Mouse (Mus musculus): ENCODE measurements around the gene Carmil2. TPM values are rescaled to one million over a fixed set of nuclear protein-coding genes. Genes with fewer than 3 reads are reported as not detected.

Carmil2 gene
- total RNA-seq, 2 experiments from 2014 or later, result 39.4 to 40.8 TPM

DNA sequence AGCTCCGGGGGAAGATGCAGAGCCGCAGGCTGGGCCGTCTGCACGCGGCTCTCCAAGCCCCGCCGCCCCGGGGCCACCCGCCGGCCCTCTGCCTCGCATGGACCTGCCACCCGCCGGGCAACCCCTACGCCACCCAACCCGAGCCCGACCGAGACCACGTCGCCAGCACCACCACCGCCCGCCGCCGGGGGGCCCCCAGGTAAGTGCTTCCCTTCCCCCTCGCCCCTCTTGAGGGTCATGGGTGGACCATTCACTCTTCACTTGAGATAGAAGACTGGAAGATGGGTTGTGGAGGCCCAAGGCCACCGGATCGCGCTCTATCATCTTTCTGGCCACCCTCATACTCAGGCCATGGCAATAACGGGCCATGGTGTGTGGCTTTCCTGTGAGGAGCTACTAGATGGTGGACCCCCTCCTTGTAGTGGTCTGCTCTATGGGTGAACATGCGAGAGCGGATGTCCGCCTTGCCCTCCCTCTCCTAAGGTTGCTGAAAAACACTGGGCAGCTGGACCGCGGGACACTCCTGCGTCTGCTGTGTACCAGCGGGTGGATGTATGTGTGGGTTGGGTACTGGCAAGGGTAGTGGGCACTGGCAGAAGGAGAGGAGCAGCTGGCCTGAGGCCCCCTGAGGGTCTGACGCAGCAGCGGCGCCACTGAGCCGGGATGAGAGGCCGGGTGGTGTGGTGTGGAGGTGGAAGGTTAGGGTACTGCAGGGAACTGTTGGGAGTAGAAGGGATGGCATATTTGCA, 8.2 kb downstream of the Carmil2 start:
- intact Hi-C loops (cut with DNase I), result no loop called here
- peak; percentile 89 for DNase-seq

DNA sequence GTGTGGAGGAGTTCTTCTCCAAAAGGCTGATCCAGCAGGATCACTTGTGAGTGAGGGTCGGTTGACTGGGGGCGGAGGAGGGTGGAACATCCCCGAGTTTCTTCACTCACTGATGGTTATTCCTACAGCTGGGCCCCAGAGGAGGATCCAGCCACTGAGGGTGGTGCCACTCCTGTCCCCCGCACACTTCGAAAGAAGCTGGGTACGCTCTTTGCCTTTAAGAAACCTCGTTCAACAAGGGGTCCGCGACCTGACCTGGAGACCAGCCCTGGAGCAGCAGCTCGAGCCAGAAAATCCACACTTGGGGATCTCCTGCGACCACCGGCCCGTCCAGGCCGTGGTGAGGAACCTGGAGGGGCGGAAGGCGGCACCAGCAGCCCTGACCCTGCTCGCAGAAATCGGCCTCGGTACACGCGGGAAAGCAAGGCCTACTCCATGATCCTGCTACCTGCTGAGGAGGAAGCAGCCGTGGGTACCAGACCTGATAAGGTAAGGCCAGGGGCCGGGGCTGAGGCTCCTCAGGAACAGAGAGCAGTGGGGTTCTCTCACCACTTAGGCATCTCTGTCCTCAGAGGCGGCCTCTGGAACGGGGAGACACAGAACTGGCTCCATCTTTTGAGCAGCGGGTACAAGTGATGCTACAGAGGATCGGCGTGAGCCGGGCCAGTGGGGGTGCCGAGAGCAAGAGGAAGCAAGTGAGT, 9.2 kb downstream of the Carmil2 start:
- DNase-seq, result no peak
- intact Hi-C loops (cut with DNase I), result no loop called here

DNA sequence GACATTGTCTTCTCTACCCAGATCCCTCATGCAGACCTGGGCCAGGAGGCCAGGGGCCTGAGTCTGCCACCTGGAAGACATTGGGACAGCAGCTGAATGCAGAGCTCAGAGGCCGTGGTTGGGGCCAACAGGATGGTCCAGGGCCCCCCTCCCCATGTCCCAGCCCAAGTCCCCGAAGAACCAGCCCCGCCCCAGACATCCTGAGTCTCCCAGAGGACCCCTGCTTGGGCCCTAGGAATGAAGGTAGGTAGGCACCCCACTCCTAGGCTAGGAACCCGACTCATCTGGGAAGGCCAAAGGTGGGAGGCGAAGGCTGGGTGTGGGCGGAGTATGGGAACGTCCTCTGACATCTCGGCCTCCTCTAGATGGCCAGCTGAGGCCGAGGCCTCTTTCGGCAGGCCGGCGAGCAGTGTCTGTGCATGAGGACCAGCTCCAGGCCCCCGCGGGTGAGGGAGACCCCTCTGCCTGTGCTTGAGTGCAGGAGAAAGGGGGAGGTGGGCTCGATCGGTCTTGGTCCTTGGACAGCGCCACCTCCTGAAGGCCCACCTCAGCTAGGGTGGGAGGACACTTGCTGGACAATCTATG, 11.2 kb downstream of the Carmil2 start:
- intact Hi-C loops (cut with DNase I), result no loop called here
- no peak for DNase-seq

DNA sequence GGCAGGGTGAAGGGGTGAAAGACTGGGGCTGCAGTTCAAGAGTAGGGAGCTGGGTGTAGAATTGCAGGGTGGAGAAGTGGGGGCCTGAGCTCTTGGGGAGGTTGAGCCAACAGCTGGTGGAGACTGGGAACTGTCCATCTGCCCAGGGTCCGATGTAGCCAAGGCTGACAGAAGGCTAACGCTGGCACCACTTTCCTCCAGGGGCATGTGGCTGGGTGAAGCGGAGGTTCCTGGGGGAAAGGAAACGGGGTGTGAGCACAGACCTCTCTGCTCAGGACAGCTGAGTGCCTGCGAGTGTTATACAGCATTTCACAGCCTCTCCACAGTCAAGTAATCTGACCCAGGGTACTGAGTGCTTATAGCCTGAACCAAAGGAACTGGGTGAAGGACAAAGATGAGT, 12.7 kb downstream of the Carmil2 start:
- intact Hi-C loops (cut with DNase I), result no loop called here
- DNase-seq, result peak; percentile 51

DNA sequence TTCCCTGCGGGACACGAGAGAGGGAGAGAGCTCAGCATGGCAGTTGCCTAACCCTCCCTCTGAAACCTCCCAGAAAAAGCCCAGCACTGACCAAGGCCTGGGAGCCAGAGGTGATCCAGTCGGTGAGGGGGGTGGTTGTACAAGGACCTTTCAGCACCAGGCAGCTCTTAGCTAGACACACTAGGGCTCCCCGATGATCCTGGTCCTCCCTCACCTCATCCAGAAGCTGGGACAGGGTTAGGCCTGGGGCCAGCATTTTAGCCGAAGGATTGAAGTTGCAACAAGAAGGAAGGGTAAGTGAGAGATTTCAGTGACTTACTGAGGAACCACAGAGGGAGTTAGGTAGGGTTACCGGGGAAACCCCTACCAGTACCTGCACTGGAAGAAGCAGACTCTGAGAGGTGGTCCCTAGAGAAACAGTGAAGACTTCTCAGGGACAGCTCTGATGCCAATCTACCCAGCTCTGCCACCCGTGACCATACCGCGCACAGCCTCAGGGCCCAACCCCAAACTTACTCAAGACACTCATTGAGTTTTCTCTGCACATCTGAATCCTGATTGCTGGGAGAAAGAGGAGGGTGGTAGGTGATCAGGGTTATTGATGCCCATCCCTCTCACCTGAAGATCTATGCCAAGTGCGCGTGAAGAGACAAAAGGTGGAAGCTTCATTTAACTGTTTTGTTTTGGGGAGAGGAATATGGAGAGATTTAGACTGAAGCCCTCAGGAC, 13.6 kb downstream of the Carmil2 start:
- intact Hi-C loops (cut with DNase I), result no loop called here

DNA sequence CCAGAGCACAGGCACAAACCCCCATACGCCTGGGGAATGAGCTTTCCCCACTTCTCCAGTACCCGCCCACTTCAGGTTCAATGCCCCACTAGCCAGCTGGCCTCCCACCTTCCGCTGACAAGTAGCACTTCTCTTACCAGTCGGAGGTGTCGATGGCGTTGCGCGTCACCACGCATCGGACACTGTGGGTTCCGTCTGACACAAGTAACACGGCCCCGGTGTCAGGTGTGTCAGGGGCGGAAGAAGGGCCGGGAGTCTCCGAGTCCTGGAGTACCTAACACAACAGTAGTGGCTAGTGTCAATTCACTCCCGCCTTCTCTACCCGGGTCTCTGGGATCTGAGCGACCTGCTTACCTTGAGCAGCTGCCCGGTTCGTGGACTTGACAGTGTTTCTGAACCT, 14.5 kb downstream of the Carmil2 start:
- DNase-seq, result peak; percentile 50
- intact Hi-C loops (cut with DNase I), result no loop called here

More for the DNA sequence above, 13.6 kb downstream of the Carmil2 start:
- no peak for DNase-seq

DNA sequence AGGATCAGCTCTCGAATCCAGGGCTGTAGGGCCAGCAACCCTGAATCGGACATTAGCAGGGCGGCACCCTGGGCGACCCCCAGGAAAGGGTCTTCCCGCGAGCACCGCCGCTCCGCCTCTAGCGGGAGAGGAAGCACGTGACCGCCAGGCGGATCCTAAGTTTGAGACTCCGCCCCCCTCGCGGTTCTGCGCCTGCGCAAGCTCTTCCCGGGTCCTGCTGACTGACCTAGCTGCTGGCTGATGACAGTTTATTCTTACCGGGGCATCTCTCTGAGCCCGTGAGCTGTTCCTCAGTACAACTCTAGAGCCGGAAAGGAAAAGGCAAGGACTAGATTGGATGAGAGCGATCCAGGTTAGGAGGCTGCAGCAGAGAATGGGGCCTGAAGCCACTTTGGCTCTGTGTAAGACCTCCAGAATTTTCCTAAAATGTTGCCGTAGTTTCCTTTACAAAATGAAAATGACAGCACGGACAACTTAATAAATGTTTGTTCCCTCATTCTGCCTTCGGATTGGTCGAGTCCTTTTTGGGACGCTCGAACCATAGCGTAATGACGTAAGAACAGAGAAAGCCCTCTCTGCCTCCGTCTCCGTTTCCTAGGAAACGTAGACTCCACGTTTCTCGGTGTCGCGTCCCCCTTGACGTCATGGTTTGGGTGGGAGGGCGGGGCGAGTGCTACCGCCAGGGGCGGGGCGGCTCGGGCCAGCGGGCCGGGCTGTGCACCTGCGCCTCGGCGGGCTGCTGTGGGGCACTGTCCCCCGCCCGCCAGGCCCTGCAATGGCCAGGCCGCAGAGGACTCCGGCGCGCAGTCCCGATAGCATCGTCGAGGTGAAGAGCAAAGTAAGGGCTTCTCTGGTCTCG, 15.1 kb downstream of the Carmil2 start, which contains the start of the genes Acd and Pard6a:
Gene Acd, minus strand, starts transcription at position 137 of the 859 bp plus-strand sequence.
Gene Pard6a, plus strand, starts transcription at position 183 of the 859 bp plus-strand sequence.
- intact Hi-C loops (cut with DNase I), result no loop called here
- peak; percentile 98 for DNase-seq

DNA sequence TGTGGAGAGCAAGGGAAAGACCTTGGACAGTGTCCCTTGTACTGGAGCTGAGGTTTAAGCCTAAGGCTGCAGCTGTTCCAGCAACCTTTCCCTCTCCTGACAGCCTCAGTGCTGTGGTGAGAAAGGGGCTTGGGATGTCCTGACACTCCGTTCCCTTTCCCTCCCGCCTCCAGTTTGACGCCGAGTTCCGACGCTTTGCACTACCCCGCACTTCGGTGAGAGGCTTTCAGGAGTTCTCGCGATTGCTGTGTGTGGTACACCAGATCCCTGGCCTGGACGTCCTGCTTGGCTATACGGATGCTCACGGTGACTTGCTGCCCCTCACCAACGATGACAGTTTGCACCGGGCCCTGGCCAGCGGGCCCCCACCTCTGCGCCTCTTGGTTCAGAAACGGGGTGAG, 15.9 kb downstream of the Carmil2 start:
- DNase-seq, result no peak
- intact Hi-C loops (cut with DNase I), result no loop called here

DNA sequence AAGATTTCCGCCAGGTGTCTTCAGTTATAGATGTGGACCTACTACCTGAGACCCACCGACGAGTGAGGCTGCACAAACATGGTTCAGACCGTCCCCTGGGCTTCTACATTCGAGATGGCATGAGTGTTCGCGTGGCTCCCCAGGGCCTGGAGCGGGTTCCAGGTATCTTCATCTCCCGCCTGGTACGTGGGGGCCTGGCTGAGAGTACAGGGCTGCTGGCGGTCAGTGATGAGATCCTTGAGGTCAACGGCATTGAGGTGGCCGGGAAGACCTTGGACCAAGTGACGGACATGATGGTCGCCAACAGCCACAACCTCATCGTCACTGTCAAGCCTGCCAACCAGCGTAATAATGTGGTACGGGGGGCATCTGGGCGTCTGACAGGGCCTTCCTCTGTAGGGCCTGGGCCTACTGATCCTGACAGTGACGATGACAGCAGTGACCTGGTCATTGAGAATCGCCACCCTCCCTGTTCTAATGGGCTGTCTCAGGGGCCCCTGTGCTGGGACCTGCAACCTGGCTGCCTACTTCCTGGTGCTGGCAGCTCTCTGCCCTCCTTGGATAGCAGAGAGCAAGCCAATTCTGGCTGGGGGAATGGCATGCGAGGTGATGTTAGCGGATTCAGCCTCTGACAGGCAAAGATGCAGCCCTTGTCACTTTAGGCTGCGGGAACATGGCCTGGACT, 16.8 kb downstream of the Carmil2 start:
- no peak for DNase-seq
- intact Hi-C loops (cut with DNase I), result no loop called here

DNA sequence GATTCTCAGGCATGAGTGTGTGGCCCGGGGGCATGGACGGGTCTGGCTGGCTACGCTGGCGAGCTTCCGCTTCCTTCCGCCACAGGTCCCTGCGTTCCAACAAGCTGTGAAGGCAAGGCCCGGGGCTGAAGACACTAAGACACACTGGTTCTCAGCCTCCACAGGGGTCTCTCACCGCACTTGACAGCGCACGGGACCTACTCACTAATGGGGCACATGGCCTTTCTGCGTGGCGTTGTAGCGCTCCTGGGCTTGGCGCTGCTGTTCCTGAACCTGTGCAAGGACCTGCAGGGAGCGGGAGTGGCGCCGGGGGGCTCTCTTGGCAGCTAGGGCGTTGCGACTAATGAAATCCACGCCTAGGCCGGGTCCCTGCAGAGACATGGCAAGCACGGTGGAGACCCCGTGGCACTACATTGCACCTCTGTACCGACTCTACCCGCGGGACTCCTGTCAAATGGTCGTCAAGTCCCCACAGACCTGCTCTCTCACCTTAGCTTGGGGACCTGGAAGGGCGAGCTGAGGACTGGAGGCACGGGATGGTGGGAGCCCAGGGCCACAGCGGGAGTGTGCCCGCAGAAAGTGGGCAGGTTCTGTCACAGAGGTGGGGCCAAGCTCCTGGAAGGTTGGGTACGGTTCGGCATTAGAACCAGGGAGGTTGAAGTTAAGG, 18.2 kb downstream of the Carmil2 start:
- DNase-seq, result peak; percentile 52
- intact Hi-C loops (cut with DNase I), result no loop called here

DNA sequence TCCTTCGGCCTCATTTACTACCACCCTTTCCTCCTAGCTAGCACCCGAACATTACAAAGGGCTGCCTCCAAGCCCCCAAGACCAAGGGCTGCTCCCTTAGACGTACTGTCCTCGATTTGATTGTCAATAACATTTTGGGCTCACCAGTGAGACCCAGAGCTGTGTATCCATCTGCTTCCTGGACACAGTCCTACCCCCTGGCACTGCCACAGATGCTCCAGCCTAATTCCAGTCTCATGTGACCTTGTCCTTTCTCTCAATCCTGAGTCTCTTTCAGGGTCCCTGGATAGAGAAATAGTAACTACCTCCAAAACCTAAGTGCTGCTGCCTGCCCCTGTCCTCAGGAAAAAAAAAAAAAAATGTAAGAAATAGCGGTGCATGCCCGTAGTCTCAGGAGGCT, 18.9 kb downstream of the Carmil2 start:
- DNase-seq, result peak; percentile 71
- intact Hi-C loops (cut with DNase I), result no loop called here

DNA sequence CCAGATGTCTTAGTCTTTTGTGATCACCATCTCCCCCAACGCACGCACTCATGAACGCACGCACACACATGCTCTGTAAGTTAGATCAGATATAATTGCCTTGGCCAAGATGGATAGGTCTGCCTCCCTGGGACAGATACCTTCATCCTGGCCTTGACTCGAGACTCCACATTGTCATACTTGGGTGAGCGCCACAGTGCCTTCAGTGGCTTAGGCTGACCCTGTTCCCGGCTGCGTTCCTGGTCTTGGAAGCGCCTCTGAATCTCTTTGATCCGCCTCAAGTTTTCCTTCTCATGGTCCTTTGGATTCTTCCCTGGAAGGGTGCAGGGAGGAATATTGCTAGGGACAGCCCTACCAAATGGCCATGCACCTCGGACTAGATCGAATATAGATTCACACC, 20.4 kb downstream of the Carmil2 start:
- intact Hi-C loops (cut with DNase I), result no loop called here
- DNase-seq, result no peak

DNA sequence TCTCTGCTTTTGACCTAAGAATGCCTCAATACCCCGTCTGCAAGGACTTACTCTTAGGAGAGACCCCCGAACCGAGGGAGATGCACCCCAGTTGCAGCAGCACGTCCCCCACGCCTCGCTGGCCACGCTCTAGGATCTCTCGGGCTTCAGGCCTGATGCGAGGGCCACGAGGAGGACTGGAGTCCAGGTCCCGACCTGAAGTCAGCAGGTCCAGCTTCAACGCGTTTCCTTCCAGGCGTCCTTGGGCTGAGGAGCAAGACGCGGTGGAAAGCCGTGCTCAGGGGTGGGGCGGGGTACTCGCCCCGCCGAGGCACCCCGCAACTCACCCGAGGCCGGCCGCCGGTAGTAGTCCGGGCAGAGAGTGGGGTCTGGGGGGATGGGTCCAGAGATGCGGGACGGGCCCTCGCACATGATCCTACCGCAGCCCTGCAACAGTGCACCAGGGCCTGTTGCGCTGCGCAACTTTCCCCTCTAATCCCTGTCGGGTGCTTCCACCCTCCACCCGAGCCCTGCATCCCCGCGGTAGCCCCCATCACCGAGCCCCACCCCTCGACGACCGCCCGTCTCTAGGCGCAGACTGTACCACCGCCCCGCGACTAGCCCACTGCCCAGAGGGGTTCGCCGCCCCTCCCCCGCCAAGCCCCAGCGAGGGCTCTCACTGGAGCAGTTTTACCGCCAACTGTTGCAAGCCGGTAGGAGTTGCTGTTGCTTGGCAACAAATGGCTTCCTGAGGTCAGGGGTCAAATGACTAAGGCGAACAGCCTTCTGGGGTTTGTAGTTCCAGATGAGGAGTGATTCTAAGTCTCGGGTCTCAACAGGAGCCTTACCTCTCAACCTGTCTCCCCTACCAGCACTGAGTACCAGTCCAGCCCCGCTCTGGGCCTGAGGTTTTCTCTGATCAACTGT, 21.7 kb downstream of the Carmil2 start, which contains the start of the genes 4933405L10Rik and Enkd1:
Gene 4933405L10Rik, plus strand, starts transcription at position 158 of the 906 bp plus-strand sequence.
Gene Enkd1, minus strand, starts transcription at position 713 of the 906 bp plus-strand sequence.
- DNase-seq, result peak; percentile 91
- intact Hi-C loops (cut with DNase I), result no loop called here

DNA sequence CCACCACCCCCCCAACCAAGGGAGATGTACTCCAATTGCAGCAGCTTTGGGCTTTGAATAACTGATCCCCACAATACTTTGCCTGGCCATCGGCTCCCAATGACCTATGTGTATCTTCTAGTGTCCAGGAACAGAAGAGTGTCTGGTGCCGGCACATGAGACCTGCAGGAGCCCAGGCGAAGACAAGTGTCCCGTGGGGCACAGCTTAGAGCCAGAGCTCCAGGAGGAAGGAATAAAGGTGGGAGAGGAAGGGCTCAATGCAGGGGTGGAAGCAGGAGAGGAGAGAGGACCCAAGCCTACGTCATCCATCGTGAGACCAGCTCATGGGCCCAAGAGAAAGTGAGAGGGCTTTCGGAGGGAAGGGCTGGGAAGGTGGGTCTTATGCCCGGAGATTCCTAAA, 22.6 kb downstream of the Carmil2 start:
- intact Hi-C loops (cut with DNase I), result no loop called here
- no peak for DNase-seq

DNA sequence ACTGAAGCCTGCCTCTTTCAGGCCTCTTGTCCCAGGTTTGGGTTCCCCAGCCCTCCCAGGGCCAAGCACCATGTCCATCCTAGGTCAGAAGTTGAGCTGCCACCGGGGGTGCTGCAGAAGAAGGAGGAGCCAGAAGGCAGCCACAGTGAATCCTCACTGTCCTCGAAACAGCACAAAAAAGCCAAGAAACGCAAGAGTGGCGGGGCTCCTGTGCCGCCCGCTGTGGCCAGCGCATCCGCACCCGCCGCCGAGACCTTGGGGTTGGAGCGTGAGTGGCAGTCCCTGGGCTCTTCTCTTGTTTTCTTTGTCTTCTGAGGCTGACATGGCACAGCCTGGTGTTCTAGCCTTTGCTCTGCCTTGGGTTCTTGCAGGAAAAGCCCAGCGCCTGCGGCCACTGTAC, 23.2 kb downstream of the Carmil2 start:
- intact Hi-C loops (cut with DNase I), result no loop called here
- DNase-seq, result no peak

DNA sequence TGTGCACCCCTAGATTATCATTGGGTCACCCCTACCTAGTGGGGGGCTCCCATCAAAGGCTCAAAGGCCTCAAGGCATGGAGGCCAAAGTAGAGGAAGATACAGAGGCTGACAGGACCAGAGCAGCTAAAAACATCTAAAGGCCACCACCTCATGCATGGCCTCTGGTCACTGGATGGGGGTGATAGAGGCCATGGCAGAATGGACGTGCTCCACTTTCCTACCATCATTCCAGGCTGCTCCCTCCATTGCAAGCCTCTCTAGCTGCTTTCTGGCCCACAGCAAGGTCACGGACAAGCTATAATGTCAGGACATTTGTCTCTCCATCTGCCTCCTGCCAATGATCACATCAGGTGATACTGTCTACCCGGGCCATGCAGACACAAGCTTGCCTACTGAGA, 26.2 kb downstream of the Carmil2 start:
- no peak for DNase-seq
- intact Hi-C loops (cut with DNase I), result no loop called here

DNA sequence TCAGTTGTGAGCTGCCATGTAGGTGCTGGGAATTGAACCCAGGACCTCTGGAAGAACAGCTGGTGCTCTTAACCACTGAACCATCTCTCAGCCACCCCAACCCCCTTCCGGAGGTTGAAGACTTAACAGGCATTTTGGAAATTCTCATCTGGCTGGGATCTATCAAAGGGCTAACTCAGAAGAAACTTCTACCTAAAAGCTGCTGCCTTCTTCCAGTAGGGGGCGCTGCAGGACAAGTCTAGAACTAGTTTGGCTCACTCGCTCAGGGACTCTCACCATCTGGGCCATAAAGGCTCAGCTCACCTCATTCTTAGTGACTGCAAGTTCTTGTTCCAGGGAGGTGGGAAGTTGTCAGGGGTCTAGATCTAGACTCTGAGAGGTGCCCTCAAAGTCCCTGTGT, 28.1 kb downstream of the Carmil2 start:
- intact Hi-C loops (cut with DNase I), result no loop called here
- DNase-seq, result peak; percentile 90

DNA sequence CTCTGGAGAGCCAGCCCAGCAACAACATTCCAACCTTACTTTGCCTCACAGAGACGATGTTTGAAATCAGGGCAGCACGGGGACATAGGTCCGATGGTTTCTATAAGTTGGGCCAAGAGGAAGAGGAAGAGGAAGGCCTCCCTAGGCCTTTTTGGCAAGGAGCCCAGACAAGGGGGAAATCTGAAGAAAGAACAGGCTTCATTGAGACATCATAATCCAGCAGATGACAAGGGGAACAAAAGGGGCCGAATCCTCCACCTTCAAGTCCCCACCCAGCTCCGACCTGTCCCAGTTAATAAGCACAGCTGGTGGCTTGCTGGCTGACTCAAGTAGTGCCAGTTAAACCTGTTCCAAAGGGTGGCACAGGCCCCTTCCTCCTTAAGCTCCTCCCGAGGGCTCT, 29.0 kb downstream of the Carmil2 start:
- intact Hi-C loops (cut with DNase I), result no loop called here
- DNase-seq, result no peak

Measured in left cerebral cortex, postnatal 4 days (tissue).